ENCODE assay signal across 9 mouse cellular contexts in the genomic region with DNA sequence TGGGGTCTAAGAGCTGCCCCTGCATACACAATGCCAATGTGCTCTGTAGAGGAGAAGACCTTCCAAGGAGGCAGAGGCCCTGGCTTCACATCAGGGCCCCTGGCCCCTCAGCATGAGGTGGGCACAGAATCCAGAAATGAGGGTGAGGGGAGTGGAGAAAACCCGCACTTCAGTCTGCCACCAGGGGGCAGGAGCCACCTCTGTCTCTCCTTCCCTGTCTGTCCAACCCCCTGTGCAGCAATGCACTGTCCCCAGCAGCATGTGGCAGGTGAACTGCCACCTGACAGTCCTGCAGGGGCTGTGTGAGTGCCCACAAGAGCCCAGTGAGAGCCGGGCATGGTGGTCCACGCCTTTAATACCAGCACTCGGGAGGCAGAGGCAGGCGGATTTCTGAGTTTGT. TPM values are rescaled to one million over a fixed set of nuclear protein-coding genes. Genes with fewer than 3 reads are reported as not detected.
DNase-seq lines count a peak whose midpoint lies in the region; ATAC-seq and TF ChIP-seq lines count a peak whose summit lies in the region.
"Had no signal": no experiment of that assay in that cellular context is flagged by ENCODE, and none has a peak within 500 bp of the region (broad histone marks: within the 10 kb centered on the region; RNA-seq: fewer than 3 reads in every experiment).

No protein-coding gene starts in this region.

- peaks cover 71% of the 10 kb centered on the region for H3K36me3 ChIP-seq in G1E (replicated peaks)

- DNase-seq in left cerebral cortex, postnatal 4 days: peak; percentile 28
- no peak for DNase-seq in left cerebral cortex, adult 18-20 months (ENCODE audit: low spot score in 2 of 2)
- no peak for DNase-seq in G1E (ENCODE audit: low spot score)
- DNase-seq in embryo, embryonic 10.5 days (ENCODE audit: low spot score): peak; percentile 37
- DNase-seq in retina, embryonic 14.5 days (ENCODE audit: low spot score): peak; percentile 61
- no peak for DNase-seq in heart, adult 8-10 months (ENCODE audit: low spot score)
- DNase-seq in urinary bladder, adult 18-20 months (ENCODE audit: low spot score in 2 of 2): no peak

- intact Hi-C loops in left cerebral cortex, postnatal 4 days (cut with DNase I): no loop called here

- H3K4me3 ChIP-seq in G1E (ENCODE audit: low read depth, low read length): no peak overlapping the region
- H3K4me3 ChIP-seq: heart, embryonic 15.5 days; limb, embryonic 13.5 days had no signal

- peaks cover 12% of the 10 kb centered on the region for H3K27me3 ChIP-seq in G1E (ENCODE audit: insufficient read depth, low read length)
- H3K27me3 ChIP-seq: heart, embryonic 15.5 days; limb, embryonic 13.5 days had no signal

- no peaks in the 10 kb centered on the region for H3K9me3 ChIP-seq in G1E (replicated peaks)
- H3K9me3 ChIP-seq: heart, embryonic 15.5 days; limb, embryonic 13.5 days had no signal

- TF ChIP-seq CTCF in G1E (IDR thresholded peaks at IDR 0.05; ENCODE audit: low read depth, low read length): peak; percentile 37; the same call in 1 of the 2 replicates

- no peak for ATAC-seq in G1E (ENCODE audit: extremely low read depth, insufficient number of reproducible peaks, low FRiP score, poor library complexity, severe bottlenecking)

- peaks cover 2% of the 10 kb centered on the region; the same call in 1 of the 2 replicates for H3K4me1 ChIP-seq in G1E (ENCODE audit: insufficient read depth, low read depth, low read length)
- H3K4me1 ChIP-seq: heart, embryonic 15.5 days; limb, embryonic 13.5 days had no signal

RNA-seq across cellular contexts. Expression of a gene that starts 14.1 kb away (rescaled TPM):
- 10 to 100 TPM; 40.0 to 40.8 TPM for total RNA-seq in left cerebral cortex, postnatal 4 days (2021)
- 10 to 100 TPM; 38.5 to 40.4 TPM for total RNA-seq in left cerebral cortex, adult 18-20 months (2021)
- total RNA-seq in G1E (2014; fragmentation: Nextera tagmentation) (33.7 and 47.1 TPM in 2 replicates), G1E (2017) (251 and 260 TPM in 2 replicates)
- 20.0 and 40.3 TPM in 2 replicates for polyA plus RNA-seq in G1E (2012)
- total RNA-seq in heart, adult 8-10 months (2022): 10 to 100 TPM; 16.4 to 26.2 (median 24.4) TPM

RNA-seq across cellular contexts. Expression of a gene that starts 25.2 kb away (rescaled TPM):
- total RNA-seq in left cerebral cortex, postnatal 4 days (2021): 10 to 100 TPM; 41.1 to 45.1 TPM
- 100 to 1,000 TPM; 124 to 128 TPM for total RNA-seq in left cerebral cortex, adult 18-20 months (2021)
- total RNA-seq in G1E (2014; fragmentation: Nextera tagmentation): 33.6 and 36.2 TPM in 2 replicates
- total RNA-seq in G1E (2017): 44.6 and 47.1 TPM in 2 replicates
- 20.8 and 23.0 TPM in 2 replicates for polyA plus RNA-seq in G1E (2012)
- 10 to 100 TPM; 12.9 to 14.3 (median 13.4) TPM for total RNA-seq in heart, adult 8-10 months (2022)

RNA-seq across cellular contexts. Expression of a gene that starts 26.7 kb away (rescaled TPM):
- 100 to 1,000 TPM; 295 to 298 TPM for total RNA-seq in left cerebral cortex, postnatal 4 days (2021)
- 100 to 1,000 TPM; 362 to 368 TPM for total RNA-seq in left cerebral cortex, adult 18-20 months (2021)
- total RNA-seq in G1E (2014; fragmentation: Nextera tagmentation) (172 and 189 TPM in 2 replicates), G1E (2017) (423 and 464 TPM in 2 replicates)
- 372 and 420 TPM in 2 replicates for polyA plus RNA-seq in G1E (2012)
- total RNA-seq in heart, adult 8-10 months (2022): 100 to 1,000 TPM in 2 of 4 experiments, 10 to 100 TPM in 2; 87.2 to 106 (median 96.3) TPM

Comparison
In these comparisons a context has a peak if more than half of its experiments do, and no peak if none do; other contexts are left out.
1. DNase-seq: peak in left cerebral cortex, postnatal 4 days (single experiment), embryo, embryonic 10.5 days (single experiment) and retina, embryonic 14.5 days (single experiment); none in left cerebral cortex, adult 18-20 months (0 of 2), G1E (single experiment), heart, adult 8-10 months (single experiment) and urinary bladder, adult 18-20 months (0 of 2).